Mouse (Mus musculus) erythroid progenitor cell, adult 5-6 weeks (primary cell): Measurements from ENCODE around the gene Mrpl12. TPM values are rescaled to one million over a fixed set of nuclear protein-coding genes. Genes with fewer than 3 reads are reported as not detected.

Experiments
- ATAC-seq: replicated peaks from 2 replicates; pipeline ENCODE4 v1.8.0; 2016; ENCODE audit warnings: moderate number of reproducible peaks, mild to moderate bottlenecking, moderate TSS enrichment, inconsistent platforms; ENCODE audit not compliant: poor library complexity, low FRiP score, severe bottlenecking
- total RNA-seq, 2 experiments: library from RNA; stranded (forward) in 1 of 2; stranded (reverse) in 1 of 2; fragments of 150-400 nt in 1 of 2; fragments of 186-747, 209-891 nt in 1 of 2; gene quantifications; 2 replicates each; pipeline versions ENCODE4 v1.2.3 to v1.2.4; 2015 to 2017; ENCODE audit warnings: low replicate concordance in 2 of 2

The Mrpl12 gene
- 10.8 and 17.6 TPM in 2 replicates for total RNA-seq (2015; ENCODE audit: low replicate concordance)
- 11.6 and 13.7 TPM in 2 replicates for total RNA-seq (2017; ENCODE audit: low replicate concordance)

DNA sequence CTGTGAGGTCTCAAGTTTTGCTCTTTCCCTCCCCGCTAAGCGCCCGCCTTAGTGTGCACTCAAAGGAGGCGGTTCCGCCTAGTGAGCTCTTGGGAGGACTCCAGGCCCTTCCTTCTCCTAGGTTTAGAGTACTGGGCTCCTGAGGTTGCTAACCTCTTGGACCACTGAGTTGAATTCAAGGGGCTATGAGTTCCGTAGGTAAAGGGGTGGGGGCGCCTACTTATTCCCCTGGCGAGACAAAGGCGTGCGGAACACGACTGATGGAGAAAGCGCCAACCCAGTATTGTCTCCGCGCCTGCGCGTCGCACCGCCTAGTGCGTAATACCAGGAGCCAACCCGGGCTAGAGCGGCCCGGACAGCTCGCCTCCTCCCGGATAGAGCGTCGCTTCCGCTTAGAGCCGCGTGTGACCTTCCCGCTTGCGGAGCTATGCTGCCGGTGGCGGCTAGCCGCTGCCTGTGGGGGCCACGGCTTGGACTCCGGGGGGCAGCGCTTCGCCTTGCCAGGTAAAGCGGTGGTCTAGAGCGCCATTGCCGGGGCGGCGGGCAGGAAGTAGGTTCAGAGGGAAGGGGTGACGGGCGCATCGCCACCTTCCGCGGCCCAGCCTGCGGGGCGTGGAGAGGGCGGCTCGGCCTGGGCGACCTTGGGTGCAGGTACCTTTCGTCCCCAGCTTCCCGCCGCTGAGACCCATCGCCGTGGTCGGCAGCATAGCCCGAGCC is at the start of gene Mrpl12:
Mrpl12 (plus strand) TSS at position 349 of the 717 bp plus-strand sequence.
- ATAC-seq: peak; percentile 86

DNA sequence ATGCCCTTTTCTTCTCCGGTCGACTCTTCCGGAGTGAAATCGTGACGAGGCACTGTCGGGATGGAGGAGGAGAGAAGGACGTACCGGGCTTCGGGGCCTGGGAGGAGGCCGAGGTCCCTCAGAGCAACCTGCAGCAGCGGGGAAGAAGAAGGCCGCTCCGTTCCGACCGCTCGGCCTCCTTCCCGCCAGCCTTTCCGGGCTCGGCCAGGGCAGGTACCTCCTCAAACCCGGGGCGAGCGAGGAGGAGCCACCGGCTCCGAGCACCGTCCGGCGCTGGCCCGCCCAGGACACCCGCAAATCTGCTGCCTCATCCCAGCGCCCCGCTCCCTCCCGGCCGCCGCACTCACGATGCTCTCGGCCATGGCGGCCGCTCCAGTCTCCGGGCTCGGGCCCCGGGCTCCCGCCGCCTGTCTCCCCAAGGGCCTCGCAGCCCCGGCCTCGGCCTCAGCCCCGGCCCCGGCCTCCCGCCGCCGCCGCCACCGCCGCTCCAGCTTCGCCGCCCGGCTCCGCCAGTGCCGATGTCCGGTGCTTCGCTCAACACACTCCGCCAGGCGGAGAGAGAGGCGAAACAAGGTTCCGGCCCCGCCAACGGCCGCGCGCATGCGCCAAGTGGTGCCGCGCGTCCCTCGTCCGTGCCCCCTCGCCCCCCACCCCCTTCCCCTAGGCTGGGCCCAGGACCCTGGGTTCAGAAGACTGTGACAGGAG is 47.1 kb upstream of the Mrpl12 start, which contains the start of gene Nploc4:
Nploc4 (minus strand) TSS at position 557 of the 705 bp plus-strand sequence.
- ATAC-seq: peak; percentile 90

DNA sequence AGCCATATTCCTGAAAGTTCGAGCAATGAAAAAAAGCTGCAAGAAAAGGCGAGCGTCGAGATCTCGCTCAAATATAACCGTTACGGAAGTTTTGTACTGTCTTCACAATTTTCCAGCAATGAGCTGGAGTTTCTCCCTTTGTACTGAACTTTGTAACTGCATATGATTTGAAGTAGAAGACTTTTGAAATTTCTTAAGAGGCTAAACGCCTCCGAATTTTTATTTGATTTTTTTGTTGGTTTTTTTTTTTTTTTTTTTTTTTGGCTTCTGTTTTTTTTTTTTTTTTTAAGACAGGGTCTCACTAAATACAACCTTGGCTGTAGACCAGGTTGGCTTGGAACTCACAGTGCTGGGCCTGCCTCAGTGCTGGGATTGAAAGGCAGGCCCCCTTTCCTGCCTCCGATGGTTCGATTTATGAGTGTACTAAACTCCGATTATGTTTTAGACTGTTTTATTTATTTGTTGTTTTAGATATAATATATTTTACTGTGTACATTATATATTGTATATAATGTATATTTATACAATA is 46.5 kb upstream of the Mrpl12 start:
- ATAC-seq: no peak

DNA sequence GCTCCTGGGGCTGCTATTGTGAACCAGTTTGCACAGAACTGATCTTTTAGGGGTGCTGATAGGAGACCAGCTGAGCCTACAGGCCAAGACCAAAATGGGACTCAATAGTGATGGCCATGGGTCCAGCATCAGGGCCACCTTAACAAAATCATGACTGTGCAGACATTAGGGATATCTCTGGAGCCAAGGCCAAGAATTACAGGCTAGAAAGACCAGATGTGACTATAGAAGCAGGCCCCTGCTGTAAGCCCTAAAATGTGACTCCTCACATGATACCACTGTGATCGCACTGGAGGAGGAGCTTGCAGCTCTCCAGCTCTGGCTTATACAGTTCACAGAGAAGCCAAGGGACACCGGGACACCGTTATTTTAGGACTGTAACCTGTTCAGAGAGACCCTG is 42.1 kb upstream of the Mrpl12 start, which contains the start of gene Tspan10:
Tspan10 (plus strand) TSS at position 301 of the 400 bp plus-strand sequence.
- ATAC-seq: no peak

DNA sequence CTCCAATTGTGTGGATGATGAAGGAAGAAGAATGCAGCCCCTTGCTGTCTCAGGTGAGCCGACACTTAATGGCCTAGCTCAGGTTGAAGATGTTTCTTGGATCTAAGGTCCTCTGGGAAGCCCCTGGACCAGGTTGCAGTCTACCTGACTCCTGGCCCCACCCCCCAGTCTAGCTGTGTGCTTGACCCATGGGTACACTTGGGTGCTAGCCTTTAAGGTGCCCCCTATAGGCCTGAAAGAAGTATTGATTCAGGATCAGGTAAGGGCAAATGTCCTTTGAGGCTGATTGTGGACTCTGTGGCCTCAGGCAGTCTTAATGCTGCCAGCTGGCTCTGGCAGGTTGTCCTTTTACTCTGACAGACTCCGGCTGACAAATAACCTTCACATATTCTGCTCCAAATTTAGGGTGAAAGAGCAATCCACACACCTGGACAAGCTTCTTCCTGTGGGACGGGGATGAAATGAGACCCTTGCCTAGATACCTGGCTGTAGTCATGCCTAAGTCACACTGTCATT is 41.6 kb upstream of the Mrpl12 start:
- ATAC-seq: no peak

DNA sequence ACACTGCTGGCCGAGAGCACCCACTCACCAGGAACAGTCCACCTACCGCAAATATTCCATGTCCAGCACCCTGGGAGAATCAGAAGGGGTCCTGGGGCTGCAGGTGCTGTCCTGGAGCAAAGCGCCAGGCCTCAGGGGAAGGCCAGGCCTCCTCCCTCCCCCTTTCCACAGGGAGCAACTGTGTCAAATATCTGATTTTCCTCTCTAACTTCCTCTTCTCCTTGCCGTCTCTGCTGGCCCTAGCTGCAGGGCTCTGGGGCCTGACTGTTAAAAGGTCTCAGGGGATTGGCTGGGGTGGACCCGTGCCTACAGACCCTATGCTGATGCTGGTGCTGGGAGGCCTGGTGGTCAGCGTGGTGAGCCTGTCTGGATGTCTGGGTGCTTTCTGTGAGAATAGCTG is 40.3 kb upstream of the Mrpl12 start:
- no peak for ATAC-seq

DNA sequence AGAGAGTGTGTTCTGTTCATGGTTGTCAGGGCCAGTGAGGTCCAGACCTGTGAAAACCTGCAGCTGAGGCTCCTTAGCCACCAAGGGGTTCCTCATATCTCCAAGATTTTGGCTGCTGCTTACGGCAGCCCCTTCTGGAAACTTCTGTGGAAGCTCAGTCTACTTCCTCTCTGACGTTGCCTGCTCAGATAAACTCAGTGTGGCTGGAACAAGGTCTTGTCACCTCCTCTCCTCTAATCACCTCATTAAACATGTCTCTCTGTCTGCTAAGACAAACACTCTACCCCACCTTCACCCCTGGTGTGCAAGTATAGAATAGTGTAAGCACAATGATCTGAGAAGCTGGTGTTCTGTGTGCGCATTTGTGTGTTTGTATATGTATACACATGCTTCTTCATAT is 38.9 kb upstream of the Mrpl12 start:
- ATAC-seq: no peak

DNA sequence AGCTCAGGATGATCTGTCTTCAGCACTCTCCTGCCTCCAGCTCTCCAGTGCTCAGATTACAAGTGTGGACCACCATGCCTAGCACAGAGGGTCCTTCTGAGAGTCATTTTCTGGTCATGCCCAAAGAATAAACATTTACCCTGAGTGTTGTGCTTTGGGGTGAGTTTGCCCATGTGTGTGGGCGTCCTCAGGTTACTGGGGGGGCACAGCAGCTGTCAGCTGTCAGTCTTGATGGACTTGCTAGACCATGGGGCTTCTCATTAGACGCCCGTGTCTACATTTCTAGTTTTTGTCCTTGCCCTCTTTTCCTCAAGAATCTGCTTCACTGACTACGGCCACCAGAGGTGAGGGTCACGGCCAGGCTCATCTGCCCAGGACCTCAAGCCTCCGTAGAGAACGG is 37.2 kb upstream of the Mrpl12 start:
- no peak for ATAC-seq

DNA sequence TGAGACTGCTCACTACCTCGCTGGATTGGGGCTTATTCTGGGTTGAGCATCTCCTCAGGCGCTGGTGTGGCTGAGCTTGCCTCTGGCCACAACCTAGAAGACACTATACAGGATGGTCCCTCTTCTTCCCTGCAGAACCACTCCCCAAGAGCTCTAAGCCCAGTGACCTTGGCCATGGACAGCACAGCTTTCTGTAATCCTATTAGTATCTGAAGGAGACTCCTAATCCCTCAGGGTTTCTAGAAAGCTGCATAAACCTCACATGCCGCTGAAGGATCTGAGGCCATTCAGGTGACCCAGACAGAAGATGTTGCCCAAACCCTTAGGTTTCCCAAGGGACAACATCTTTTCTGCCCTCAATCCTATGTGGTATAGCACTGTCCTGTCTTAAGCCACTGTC is 32.2 kb upstream of the Mrpl12 start:
- no peak for ATAC-seq

DNA sequence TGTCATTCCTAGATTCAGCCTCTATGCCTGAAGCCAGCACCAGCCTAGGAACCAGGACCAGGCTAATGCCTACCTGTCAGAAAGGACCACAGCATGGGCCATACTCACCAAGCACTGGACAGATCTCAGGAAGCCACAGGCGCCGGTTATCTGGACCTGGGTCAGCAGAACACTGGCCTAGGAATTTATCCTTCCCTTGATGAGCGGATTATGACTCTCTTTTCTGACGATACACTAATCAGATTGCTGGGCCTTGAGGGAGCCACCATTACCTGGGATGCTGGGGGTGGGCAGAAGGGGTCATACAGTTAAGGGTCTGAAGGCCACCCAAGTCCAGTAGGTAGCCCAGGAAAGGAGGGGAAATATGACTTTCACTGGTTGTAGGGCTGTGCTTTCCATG is 31.1 kb upstream of the Mrpl12 start, which contains the start of gene Pde6g:
Pde6g (minus strand) TSS at position 195 of the 400 bp plus-strand sequence.
- no peak for ATAC-seq

DNA sequence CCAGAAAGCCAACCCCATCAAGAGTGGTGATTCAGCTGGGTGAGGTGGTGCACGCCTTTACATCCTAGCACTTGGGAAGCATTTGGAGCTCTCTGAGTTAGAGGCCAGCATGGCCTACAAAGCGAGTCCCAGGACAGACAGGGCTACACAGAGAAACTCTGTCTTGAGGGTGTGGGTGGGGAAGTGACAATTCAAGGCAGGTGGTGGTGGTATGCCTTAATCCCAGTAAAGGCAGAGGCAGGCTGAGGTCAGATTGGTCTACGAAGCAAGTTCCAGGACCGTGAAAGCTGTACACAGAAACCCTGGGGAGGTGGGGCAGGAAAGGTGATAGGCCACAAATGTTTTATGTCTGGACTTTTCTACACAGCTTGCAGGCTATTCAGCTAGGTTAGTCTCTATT is 29.4 kb upstream of the Mrpl12 start:
- ATAC-seq: no peak

DNA sequence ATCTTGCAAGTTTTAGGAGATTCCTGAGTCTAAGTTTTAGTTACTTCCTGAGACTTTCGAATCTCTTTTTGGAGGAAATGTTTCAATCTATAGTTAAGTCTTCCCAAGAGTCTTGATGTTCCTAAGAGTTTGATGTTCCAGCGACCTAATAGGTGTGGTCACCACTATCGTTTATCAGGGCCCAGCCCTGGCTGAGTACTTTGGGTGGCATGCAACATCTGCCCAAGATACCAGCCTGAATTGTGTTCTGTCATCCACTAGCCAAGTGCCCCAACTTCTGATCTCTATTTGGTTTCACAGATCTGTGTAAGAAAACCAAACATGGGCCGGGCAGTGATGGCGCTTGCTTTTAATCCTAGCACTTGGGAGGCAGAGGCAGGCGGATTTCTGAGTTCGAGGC is 29.0 kb upstream of the Mrpl12 start:
- ATAC-seq: peak; percentile 72

DNA sequence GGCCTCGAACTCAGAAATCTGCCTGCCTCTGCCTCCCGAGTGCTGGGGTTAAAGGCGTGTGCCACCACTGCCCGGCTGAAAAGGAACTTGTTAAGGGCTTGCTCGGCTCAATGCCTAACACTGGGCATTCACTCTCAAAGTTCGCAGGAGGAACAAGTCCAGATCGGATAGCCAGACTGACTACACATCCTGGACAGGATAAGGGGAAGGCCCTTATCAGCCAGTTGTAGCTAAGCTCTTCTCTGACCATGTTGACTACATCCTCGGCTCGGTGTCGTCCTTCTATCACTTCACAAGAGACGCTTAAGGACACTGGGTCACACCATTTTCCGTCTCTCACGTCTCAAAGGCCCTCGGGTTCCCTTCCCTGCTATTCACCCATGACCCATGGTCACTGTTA is 27.0 kb upstream of the Mrpl12 start:
- peak; percentile 37 for ATAC-seq

DNA sequence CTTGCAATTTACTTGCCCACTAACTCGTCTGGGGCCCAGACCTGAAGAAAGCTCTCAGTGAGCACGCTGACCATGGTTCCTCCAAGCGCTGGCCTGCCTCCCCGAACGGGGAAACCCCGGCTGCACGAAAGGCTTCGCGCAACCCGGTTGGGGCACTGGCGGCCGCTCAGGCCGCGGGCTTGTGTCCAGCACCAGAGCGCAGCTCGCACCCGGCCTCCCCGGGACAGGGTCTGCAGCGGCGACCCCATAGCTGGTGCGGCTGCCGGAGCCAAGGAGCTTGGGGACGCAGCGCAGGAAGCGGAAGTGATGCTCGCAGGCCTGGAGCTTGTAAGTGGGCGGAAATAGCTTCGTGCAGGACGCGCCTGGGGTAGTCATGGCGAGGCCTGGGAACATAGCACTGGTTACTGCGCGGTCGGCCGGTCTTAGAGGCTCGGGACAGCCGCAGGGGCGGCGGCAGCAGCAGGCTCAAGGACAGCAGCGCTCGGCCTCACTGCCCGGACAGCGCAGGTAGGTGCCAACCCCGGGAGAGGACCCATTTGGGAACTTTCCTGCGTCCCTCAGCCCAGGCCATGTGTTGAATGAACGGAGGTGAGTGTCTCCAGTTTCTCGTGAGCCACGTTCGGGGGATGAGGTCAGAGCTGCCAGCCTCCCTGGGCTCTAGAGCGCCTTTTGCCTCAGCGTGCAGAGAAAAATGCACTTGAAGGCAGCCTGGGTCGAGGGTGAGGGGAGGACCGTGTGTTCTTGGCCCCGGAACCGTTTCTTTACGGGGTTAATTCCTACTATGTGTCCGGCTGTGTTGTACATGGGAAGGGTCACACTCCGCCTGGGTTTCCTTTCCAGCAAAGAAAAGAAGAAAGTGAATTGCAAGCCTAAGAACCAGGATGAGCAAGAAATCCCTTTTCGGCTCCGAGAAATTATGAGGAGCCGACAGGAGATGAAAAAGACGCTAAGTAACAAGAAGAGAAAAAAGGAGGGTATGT is 26.4 kb upstream of the Mrpl12 start, which contains the start of the genes Oxld1 and Ccdc137:
Oxld1 (minus strand) TSS at position 297 of the 980 bp plus-strand sequence.
Ccdc137 (plus strand) TSS at position 344 of the 980 bp plus-strand sequence.
- peak; percentile 68 for ATAC-seq

DNA sequence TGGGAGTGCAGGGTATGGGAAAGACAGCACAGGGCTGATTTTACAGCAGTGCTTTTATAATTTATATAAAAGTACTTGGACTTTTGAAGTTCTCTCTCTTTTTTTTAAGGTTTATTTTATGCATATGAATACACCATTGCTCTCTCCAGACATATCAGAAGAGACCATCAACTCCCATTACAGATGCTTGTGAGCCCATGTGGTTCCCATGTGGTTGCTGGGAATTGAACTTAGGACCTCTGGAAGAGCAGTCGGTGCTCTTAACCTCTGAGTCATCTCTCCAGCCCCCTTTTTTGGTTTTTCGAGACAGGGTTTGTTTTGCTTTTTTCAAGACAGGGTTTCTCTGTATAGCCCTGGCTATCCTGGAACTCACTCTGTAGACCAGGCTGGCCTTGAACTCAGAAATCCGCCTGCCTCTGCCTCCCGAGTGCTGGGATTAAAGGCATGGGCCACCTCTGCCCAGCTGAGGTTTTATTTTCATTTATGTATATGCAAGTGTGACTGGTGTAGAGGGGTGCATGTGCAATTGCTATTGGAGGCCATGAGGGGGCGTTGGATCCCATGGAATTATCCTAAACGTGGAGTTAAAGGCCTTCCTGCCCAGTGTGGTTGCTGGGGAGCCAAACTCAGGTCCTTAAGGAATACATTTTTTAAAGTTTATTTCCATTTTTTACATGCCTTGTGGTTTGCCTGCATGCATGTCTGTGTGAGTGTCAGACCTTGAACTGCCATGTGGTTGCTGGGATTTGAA is 25.4 kb upstream of the Mrpl12 start:
- ATAC-seq: no peak

DNA sequence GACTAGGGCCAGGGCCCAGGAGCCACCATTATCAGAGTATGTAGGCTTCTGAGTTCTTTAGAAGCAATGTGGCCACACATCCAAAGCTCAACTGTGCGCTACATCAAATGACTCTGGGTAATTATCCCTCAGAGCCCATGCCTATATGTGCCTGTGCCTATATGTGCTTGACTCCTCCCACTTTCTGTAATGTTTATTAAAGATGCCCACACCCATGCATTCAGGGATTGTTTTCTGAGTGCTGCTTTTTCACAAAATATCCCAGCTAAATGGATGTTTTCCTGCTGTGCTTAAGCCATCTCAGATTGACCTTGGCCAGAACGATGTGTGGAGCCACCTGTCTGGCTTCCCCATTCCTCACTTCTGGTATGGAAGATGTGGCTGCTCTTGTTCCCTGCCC is 20.9 kb upstream of the Mrpl12 start:
- no peak for ATAC-seq

DNA sequence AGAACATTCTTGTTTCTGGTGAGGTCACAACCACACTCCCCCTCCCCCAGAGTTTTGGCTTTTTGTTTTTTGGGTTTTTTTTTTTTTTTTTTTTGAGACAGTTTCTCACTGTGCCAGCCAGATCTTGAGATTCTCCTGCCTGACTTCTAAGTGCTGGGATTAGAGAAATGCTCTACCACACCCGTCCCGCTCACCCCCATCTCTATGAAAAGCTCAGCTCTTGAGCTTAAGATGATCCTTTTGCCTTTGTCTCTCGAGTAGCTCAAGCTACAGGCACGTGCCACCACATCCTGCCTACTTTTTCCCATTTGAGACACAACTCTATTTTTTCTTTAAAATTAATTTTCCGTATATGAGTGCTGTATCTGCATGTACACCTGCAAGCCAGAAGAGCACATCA is 20.0 kb upstream of the Mrpl12 start:
- ATAC-seq: no peak

DNA sequence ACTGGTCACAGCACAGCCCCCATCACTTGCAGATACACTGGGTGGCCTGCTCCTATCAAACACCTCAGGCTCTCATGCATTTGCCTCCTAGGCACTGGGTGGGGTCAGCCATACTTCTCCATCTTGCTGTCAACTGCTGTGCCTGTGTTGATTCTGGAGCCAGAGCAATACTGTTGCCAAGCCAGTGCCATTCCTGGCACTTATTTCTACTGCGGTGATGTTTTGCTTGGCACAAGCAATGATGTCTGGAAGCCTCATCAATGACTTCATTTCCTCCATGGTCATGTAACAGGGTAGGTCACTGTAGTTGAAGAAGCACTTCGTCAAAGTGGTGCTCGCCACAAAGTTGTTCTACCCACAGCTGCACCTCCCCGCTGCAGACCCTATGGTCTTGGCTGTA is 18.9 kb upstream of the Mrpl12 start:
- no peak for ATAC-seq
